Mouse (Mus musculus) splenic B cell, adult 2 months (primary cell): ENCODE data around the gene Cox10.
A peak's percentile ranks its signal among the peaks of the same experiment; 100 is the strongest.

Experiments
- DNase-seq: peaks from one replicate; pipeline ENCODE4 v3.0.0-alpha.2; 2011; ENCODE audit warnings: low read depth, low spot score
- H3K27me3 ChIP-seq: 2 replicates; pipeline ENCODE4 v1.6.1; 2012; ENCODE audit warnings: mild to moderate bottlenecking, low read length, moderate library complexity, mixed read lengths; ENCODE audit not compliant: control insufficient read depth, poor library complexity, insufficient read depth, severe bottlenecking
- H3K36me3 ChIP-seq: 2 replicates; pipeline ENCODE4 v1.6.1; 2012; ENCODE audit warnings: mild to moderate bottlenecking, low read length, moderate library complexity, mixed read lengths; ENCODE audit not compliant: control insufficient read depth, poor library complexity, insufficient read depth, severe bottlenecking

Cox10 gene

GRCm38 (mm10) chr11:63936641-63937040, 142.6 kb downstream of the Cox10 start:
- Histone ChIP-seq H3K27me3 (no peaks in the 10 kb centered on the region), H3K36me3 (no peaks in the 10 kb centered on the region)
- no peak for DNase-seq

- DNase-seq = no peak
- Histone ChIP-seq H3K36me3 (no peaks in the 10 kb centered on the region), H3K27me3 (peaks cover 4% of the 10 kb centered on the region)
Observed at GRCm38 (mm10) chr11:63926901-63927300, 152.4 kb downstream of the Cox10 start.

- DNase-seq = peak; percentile 79
- no peaks in the 10 kb centered on the region for H3K36me3 ChIP-seq
- peaks cover 4% of the 10 kb centered on the region for H3K27me3 ChIP-seq
Observed at GRCm38 (mm10) chr11:63925161-63925582, 154.1 kb downstream of the Cox10 start.

- Histone ChIP-seq H3K27me3 (peaks cover 4% of the 10 kb centered on the region), H3K36me3 (no peaks in the 10 kb centered on the region)
- DNase-seq = peak; percentile 38
Observed at GRCm38 (mm10) chr11:63924286-63924930, 154.9 kb downstream of the Cox10 start.

GRCm38 (mm10) chr11:63923386-63923785, 155.9 kb downstream of the Cox10 start:
- no peaks in the 10 kb centered on the region for H3K36me3 ChIP-seq
- DNase-seq = no peak
- peaks cover 4% of the 10 kb centered on the region for H3K27me3 ChIP-seq

- no peaks in the 10 kb centered on the region for H3K36me3 ChIP-seq
- DNase-seq = peak; percentile 96
Observed at GRCm38 (mm10) chr11:63922091-63922621, 157.1 kb downstream of the Cox10 start, which contains the start of gene Hs3st3b1. TSS of gene Hs3st3b1 (minus strand) at chr11:63922290.

GRCm38 (mm10) chr11:63921044-63921951, 158.0 kb downstream of the Cox10 start:
- peaks cover 4% of the 10 kb centered on the region for H3K27me3 ChIP-seq
- DNase-seq = peak; percentile 35
- H3K36me3 ChIP-seq = no peaks in the 10 kb centered on the region

More at GRCm38 (mm10) chr11:63922091-63922621, 157.1 kb downstream of the Cox10 start, which contains the start of gene Hs3st3b1:
- peaks cover 4% of the 10 kb centered on the region for H3K27me3 ChIP-seq

GRCm38 (mm10) chr11:63920531-63920930, 158.7 kb downstream of the Cox10 start:
- peak; percentile 80 for DNase-seq
- H3K27me3 ChIP-seq = peaks cover 3% of the 10 kb centered on the region
- H3K36me3 ChIP-seq = no peaks in the 10 kb centered on the region

DNA sequence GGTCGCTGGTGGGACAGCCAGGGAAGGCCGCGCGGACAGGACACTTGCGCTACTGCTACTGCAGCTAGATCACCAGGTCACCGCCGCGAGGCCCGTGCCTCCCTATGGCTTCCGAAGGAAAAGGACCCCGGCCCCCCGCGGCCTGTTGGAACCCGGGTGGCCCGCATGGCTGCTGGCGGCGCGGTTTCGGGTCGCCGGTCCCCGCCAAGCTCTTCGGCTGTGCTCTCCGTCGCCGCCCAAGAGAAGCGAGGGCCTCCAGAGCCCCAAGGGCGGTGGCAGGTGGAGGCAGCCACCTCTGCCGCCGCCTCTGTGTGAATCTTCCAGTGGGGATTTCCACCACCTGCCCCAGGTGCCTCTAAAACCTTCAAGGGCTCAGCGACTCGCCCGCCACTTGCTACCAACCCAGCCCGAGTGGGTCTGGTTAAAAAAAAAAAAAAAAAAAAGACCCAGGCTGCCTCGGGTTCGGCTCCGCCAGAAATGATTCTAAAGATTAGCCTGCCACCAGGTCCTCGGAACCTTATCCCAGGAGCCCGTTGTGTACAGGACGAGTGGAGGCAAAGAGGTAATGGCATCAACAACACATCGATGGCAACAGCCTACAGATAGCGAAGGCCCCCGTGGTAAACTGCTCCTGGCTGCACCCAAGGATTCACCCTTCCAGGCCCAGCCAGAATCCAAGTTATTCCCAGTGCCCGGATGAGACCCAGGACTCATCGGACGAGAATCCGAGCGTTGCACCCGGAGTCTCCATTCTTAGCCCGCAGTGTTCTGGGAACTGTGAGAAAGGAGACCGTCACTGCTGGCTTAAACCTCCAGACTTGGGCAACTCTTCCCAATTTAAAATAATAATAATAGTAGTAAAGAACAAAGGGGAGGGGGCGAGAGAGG, 159.8 kb downstream of the Cox10 start:
- DNase-seq = peak; percentile 23
- peaks cover 2% of the 10 kb centered on the region for H3K27me3 ChIP-seq
- H3K36me3 ChIP-seq = no peaks in the 10 kb centered on the region

DNA sequence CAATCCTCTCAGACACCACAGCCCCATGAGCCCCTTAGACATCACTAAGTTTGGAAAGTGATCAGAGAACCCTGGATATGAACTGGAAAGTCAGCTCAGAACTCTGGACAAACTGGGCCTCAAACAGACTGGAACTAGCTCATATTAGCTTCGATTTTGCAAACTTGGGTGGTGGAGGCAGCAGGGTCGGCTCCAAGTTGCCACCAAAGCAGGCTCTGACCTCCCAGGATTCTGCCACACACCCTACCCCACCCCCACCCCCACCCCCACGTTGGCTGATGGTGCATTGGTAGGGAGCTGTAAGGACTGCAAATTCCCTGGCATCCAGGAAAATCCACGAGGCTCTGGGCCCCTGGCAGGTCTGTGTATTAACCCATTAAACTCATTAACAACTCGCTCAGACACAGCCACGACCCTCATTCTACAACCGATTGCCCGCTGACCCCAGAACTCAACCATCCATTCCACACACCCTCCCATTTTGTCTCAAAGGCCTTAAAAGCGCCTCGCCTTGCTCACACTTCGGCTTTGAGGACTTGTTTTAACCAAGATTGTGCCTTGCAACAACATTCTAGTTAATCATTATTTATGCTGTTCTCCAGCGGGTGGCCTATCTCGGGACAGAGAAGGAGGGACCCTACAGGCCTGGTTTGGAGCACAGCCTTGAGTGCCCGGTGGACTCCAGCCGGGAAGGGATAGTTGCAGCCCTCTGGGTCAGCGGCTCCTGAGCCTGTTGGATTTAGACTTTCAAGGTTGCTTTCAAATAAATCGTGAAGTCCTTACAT, 160.8 kb downstream of the Cox10 start:
- Histone ChIP-seq H3K36me3 (no peaks in the 10 kb centered on the region), H3K27me3 (peaks cover 2% of the 10 kb centered on the region)
- DNase-seq = no peak

DNA sequence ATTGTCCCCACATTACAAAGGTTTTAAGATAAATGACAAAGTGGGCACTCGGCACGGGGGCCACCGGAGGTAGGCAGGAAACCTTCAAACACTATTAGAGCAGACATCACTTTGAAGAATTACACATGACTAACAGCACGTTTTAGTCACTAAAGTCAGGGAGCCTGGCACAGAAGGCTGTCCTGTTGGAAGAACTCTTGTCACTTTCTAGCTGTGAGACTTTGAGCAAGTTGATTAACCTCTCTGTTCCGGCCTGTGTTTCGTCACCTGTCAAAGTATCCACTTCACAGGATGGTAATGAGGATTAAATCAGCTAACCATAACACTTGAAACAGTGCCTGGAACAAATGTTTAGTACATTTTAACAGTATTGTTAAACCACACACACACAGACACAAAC, 161.7 kb downstream of the Cox10 start:
- DNase-seq = no peak
- Histone ChIP-seq H3K27me3 (no peaks in the 10 kb centered on the region), H3K36me3 (no peaks in the 10 kb centered on the region)

GRCm38 (mm10) chr11:63914388-63914787, 164.9 kb downstream of the Cox10 start:
- Histone ChIP-seq H3K27me3 (no peaks in the 10 kb centered on the region), H3K36me3 (no peaks in the 10 kb centered on the region)
- DNase-seq = peak; percentile 66

DNA sequence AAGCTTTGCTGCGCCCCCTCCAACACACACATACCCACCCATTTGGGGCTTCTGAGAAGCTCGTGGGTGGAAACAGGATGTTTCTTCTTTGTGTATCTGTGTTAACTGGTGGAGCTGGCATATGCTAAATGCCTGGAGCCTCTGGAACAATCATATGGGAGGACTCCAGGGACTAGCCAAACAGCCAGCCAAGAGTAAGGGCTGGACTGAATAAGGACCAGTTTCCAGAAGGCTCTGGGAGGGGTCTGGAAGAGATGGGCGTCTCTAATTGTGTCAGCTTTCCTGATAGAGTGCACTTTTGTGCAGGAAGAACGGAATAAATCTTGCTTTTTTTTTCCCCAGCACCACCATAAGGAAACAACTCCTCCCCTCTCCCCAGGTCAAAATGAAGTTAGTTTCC, 165.3 kb downstream of the Cox10 start:
- Histone ChIP-seq H3K27me3 (no peaks in the 10 kb centered on the region), H3K36me3 (no peaks in the 10 kb centered on the region)
- no peak for DNase-seq
